Mouse (Mus musculus): ENCODE results near the gene Fam234b. TPM values are rescaled to one million over a fixed set of nuclear protein-coding genes. Genes with fewer than 3 reads are reported as not detected.

Fam234b gene
- polyA plus RNA-seq, 1 experiment from 2014 or later = 34.2 TPM

- DNase-seq (ENCODE audit: low spot score) (no peak), ATAC-seq (replicated peaks; ENCODE audit: low FRiP score) (no peak)
- Histone ChIP-seq H3K36me3 (ENCODE audit: control insufficient read depth, insufficient read depth, low read length) (no peaks in the 10 kb centered on the region), H3K4me2 (no peak overlapping the region), H3K27me3 (replicated peaks; ENCODE audit: control insufficient read depth, insufficient read depth, low read length) (peaks cover 22% of the 10 kb centered on the region), H3K9ac (ENCODE audit: low read depth, low read length) (no peak overlapping the region), H3K27ac (ENCODE audit: low read depth, low read length) (no peak overlapping the region; the same call in 1 of the 2 replicates), H3K4me1 (replicated peaks; ENCODE audit: control insufficient read depth, insufficient read depth, low read length) (no peaks in the 10 kb centered on the region; the same call in 1 of the 2 replicates), H3K9me3 (ENCODE audit: control insufficient read depth, low read length) (no peaks in the 10 kb centered on the region), H3K4me3 (ENCODE audit: low read depth, low read length) (no peak overlapping the region)
- 63% methylated on average over 19 of the region's 19 CpGs for WGBS
Observed at GRCm38 (mm10) chr6:135250926-135251699, 53.3 kb downstream of the Fam234b start.

GRCm38 (mm10) chr6:135251849-135252727 is 54.3 kb downstream of the Fam234b start:
- 54% methylated on average over 24 of the region's 24 CpGs for WGBS
- no peak overlapping the region for H3K4me3 ChIP-seq (ENCODE audit: low read depth, low read length)
- peak; percentile 40 for ATAC-seq (replicated peaks; ENCODE audit: low FRiP score)
- peaks cover 22% of the 10 kb centered on the region for H3K27me3 ChIP-seq (replicated peaks; ENCODE audit: control insufficient read depth, insufficient read depth, low read length)
- H3K4me1 ChIP-seq (replicated peaks; ENCODE audit: control insufficient read depth, insufficient read depth, low read length) = no peaks in the 10 kb centered on the region; the same call in 1 of the 2 replicates
- no peaks in the 10 kb centered on the region for H3K36me3 ChIP-seq (ENCODE audit: control insufficient read depth, insufficient read depth, low read length)
- no peaks in the 10 kb centered on the region for H3K9me3 ChIP-seq (ENCODE audit: control insufficient read depth, low read length)
- H3K27ac ChIP-seq (ENCODE audit: low read depth, low read length) = 0 out of 2 replicates have a peak overlapping the region, but pooled peaks have one; percentile 1
- no peak overlapping the region for H3K9ac ChIP-seq (ENCODE audit: low read depth, low read length)
- DNase-seq (ENCODE audit: low spot score) = no peak
- H3K4me2 ChIP-seq = peak overlapping the region; percentile 23

- H3K27me3 ChIP-seq (replicated peaks; ENCODE audit: control insufficient read depth, insufficient read depth, low read length) = peaks cover 22% of the 10 kb centered on the region
- no peak overlapping the region for H3K4me3 ChIP-seq (ENCODE audit: low read depth, low read length)
- no peaks in the 10 kb centered on the region; the same call in 1 of the 2 replicates for H3K4me1 ChIP-seq (replicated peaks; ENCODE audit: control insufficient read depth, insufficient read depth, low read length)
- H3K9me3 ChIP-seq (ENCODE audit: control insufficient read depth, low read length) = no peaks in the 10 kb centered on the region
- H3K36me3 ChIP-seq (ENCODE audit: control insufficient read depth, insufficient read depth, low read length) = no peaks in the 10 kb centered on the region
- 7% methylated on average over 16 of the region's 16 CpGs for WGBS
- peak; percentile 57 for DNase-seq (ENCODE audit: low spot score)
- peak overlapping the region; percentile 23 for H3K4me2 ChIP-seq
- ATAC-seq (replicated peaks; ENCODE audit: low FRiP score) = peak; percentile 66
- no peak overlapping the region for H3K9ac ChIP-seq (ENCODE audit: low read depth, low read length)
- H3K27ac ChIP-seq (ENCODE audit: low read depth, low read length) = 0 out of 2 replicates have a peak overlapping the region, but pooled peaks have one; percentile 1
Observed at GRCm38 (mm10) chr6:135252728-135253077, 54.9 kb downstream of the Fam234b start.

GRCm38 (mm10) chr6:135254153-135254552 is 56.4 kb downstream of the Fam234b start, which contains the start of gene Gsg1:
Gsg1 (minus strand) TSS chr6:135254351.
- Histone ChIP-seq H3K36me3 (ENCODE audit: control insufficient read depth, insufficient read depth, low read length) (no peaks in the 10 kb centered on the region), H3K27me3 (replicated peaks; ENCODE audit: control insufficient read depth, insufficient read depth, low read length) (peaks cover 20% of the 10 kb centered on the region), H3K4me1 (replicated peaks; ENCODE audit: control insufficient read depth, insufficient read depth, low read length) (no peaks in the 10 kb centered on the region; the same call in 1 of the 2 replicates), H3K4me3 (ENCODE audit: low read depth, low read length) (no peak within 1 kb of the TSS), H3K27ac (ENCODE audit: low read depth, low read length) (no peak within 1 kb of the TSS), H3K4me2 (no peak within 1 kb of the TSS), H3K9ac (ENCODE audit: low read depth, low read length) (no peak within 1 kb of the TSS), H3K9me3 (ENCODE audit: control insufficient read depth, low read length) (no peaks in the 10 kb centered on the region)
- no peak for DNase-seq (ENCODE audit: low spot score)
- 77% methylated on average over 7 of the region's 7 CpGs for WGBS
- no peak for ATAC-seq (replicated peaks; ENCODE audit: low FRiP score)

- Histone ChIP-seq H3K4me3 (ENCODE audit: low read depth, low read length) (no peak overlapping the region), H3K27me3 (replicated peaks; ENCODE audit: control insufficient read depth, insufficient read depth, low read length) (no peaks in the 10 kb centered on the region), H3K4me1 (replicated peaks; ENCODE audit: control insufficient read depth, insufficient read depth, low read length) (no peaks in the 10 kb centered on the region), H3K9ac (ENCODE audit: low read depth, low read length) (no peak overlapping the region), H3K9me3 (ENCODE audit: control insufficient read depth, low read length) (no peaks in the 10 kb centered on the region), H3K36me3 (ENCODE audit: control insufficient read depth, insufficient read depth, low read length) (no peaks in the 10 kb centered on the region), H3K27ac (ENCODE audit: low read depth, low read length) (no peak overlapping the region), H3K4me2 (no peak overlapping the region)
- WGBS = 82% methylated on average over 6 of the region's 6 CpGs
- no peak for DNase-seq (ENCODE audit: low spot score)
- ATAC-seq (replicated peaks; ENCODE audit: low FRiP score) = no peak
Observed at GRCm38 (mm10) chr6:135260435-135260834, 62.7 kb downstream of the Fam234b start.

GRCm38 (mm10) chr6:135261124-135261523 is 63.3 kb downstream of the Fam234b start:
- Histone ChIP-seq H3K27ac (ENCODE audit: low read depth, low read length) (no peak overlapping the region), H3K27me3 (replicated peaks; ENCODE audit: control insufficient read depth, insufficient read depth, low read length) (no peaks in the 10 kb centered on the region), H3K9me3 (ENCODE audit: control insufficient read depth, low read length) (no peaks in the 10 kb centered on the region), H3K4me3 (ENCODE audit: low read depth, low read length) (no peak overlapping the region), H3K4me2 (no peak overlapping the region), H3K9ac (ENCODE audit: low read depth, low read length) (no peak overlapping the region), H3K4me1 (replicated peaks; ENCODE audit: control insufficient read depth, insufficient read depth, low read length) (no peaks in the 10 kb centered on the region), H3K36me3 (ENCODE audit: control insufficient read depth, insufficient read depth, low read length) (no peaks in the 10 kb centered on the region)
- no peak for ATAC-seq (replicated peaks; ENCODE audit: low FRiP score)
- 74% methylated on average over 9 of the region's 9 CpGs for WGBS
- no peak for DNase-seq (ENCODE audit: low spot score)

- no peak overlapping the region for H3K4me3 ChIP-seq (ENCODE audit: low read depth, low read length)
- H3K9ac ChIP-seq (ENCODE audit: low read depth, low read length) = no peak overlapping the region
- WGBS = 65% methylated on average over 2 of the region's 2 CpGs
- no peaks in the 10 kb centered on the region for H3K36me3 ChIP-seq (ENCODE audit: control insufficient read depth, insufficient read depth, low read length)
- no peaks in the 10 kb centered on the region for H3K4me1 ChIP-seq (replicated peaks; ENCODE audit: control insufficient read depth, insufficient read depth, low read length)
- ATAC-seq (replicated peaks; ENCODE audit: low FRiP score) (no peak), DNase-seq (ENCODE audit: low spot score) (no peak)
- no peak overlapping the region for H3K27ac ChIP-seq (ENCODE audit: low read depth, low read length)
- no peaks in the 10 kb centered on the region for H3K9me3 ChIP-seq (ENCODE audit: control insufficient read depth, low read length)
- H3K4me2 ChIP-seq = no peak overlapping the region
- H3K27me3 ChIP-seq (replicated peaks; ENCODE audit: control insufficient read depth, insufficient read depth, low read length) = no peaks in the 10 kb centered on the region
Observed at GRCm38 (mm10) chr6:135262565-135262964, 64.8 kb downstream of the Fam234b start.

GRCm38 (mm10) chr6:135264136-135264535 is 66.4 kb downstream of the Fam234b start:
- Histone ChIP-seq H3K36me3 (ENCODE audit: control insufficient read depth, insufficient read depth, low read length) (no peaks in the 10 kb centered on the region), H3K9me3 (ENCODE audit: control insufficient read depth, low read length) (no peaks in the 10 kb centered on the region), H3K9ac (ENCODE audit: low read depth, low read length) (no peak overlapping the region), H3K27ac (ENCODE audit: low read depth, low read length) (no peak overlapping the region), H3K4me1 (replicated peaks; ENCODE audit: control insufficient read depth, insufficient read depth, low read length) (peaks cover 4% of the 10 kb centered on the region; the same call in 1 of the 2 replicates), H3K4me3 (ENCODE audit: low read depth, low read length) (no peak overlapping the region), H3K27me3 (replicated peaks; ENCODE audit: control insufficient read depth, insufficient read depth, low read length) (no peaks in the 10 kb centered on the region), H3K4me2 (no peak overlapping the region)
- DNase-seq (ENCODE audit: low spot score) (no peak), ATAC-seq (replicated peaks; ENCODE audit: low FRiP score) (no peak)
- 92% methylated on average over 6 of the region's 6 CpGs for WGBS
